Mouse (Mus musculus): ENCODE measurements around the gene Rorc. TPM values are rescaled to one million over a fixed set of nuclear protein-coding genes. Genes with fewer than 3 reads are reported as not detected.
A peak's percentile ranks its signal among the peaks of the same experiment; 100 is the strongest.

Rorc gene
- total RNA-seq, 2 experiments from 2014 or later = 99.4 to 107 TPM

DNA sequence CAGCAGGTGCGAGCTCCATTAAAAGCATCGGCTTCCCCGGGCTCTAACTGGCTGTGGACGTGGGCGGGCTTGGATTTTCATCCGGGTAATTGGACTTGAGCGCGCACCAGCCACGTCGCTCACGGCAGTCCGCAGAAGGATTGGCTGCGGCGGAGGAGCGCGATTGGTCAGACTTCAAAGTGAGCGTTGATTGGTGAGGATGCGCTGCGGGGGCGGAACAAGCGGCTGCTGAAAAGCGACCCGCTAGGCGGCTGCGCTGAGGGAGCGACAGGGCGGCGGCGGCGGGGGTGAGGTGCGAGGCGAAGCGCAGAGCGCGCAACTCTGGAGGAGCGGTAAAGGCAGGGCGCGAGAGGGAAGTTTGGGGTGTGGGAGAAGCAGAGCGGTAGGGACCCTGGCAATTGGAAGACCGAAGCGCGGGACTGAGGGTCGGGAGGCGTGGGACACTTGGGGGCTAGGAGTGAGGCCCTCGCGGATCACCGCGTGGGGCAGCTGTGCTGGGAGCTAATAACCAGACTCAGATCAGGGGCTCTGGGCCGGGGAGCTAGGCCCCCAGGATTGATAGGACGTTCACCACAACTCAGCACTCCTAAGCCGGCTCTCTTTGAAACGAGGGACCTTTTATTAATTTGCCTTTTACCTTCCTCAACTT lies 40.6 kb downstream of the Rorc start, which contains the start of gene Tdrkh:
Gene Tdrkh (plus strand): TSS at position 243 of the 649 bp plus-strand sequence.
- DNase-seq (ENCODE audit: low spot score) = peak; percentile 95

- DNase-seq (ENCODE audit: low spot score) = no peak
Measured at GRCm38 (mm10) chr3:94430980-94431379, 58.4 kb downstream of the Rorc start.

- no peak for DNase-seq (ENCODE audit: low spot score)
Measured at GRCm38 (mm10) chr3:94434305-94434704, 61.7 kb downstream of the Rorc start.

GRCm38 (mm10) chr3:94436420-94436819 lies 63.8 kb downstream of the Rorc start:
- DNase-seq (ENCODE audit: low spot score) = no peak

GRCm38 (mm10) chr3:94441182-94441581 lies 68.6 kb downstream of the Rorc start:
- no peak for DNase-seq (ENCODE audit: low spot score)

- peak; percentile 93 for DNase-seq (ENCODE audit: low spot score)
Measured at GRCm38 (mm10) chr3:94442951-94443596, 70.5 kb downstream of the Rorc start, which contains the start of gene Mrpl9. Gene Mrpl9, plus strand, starts transcription at chr3:94443318.

DNA sequence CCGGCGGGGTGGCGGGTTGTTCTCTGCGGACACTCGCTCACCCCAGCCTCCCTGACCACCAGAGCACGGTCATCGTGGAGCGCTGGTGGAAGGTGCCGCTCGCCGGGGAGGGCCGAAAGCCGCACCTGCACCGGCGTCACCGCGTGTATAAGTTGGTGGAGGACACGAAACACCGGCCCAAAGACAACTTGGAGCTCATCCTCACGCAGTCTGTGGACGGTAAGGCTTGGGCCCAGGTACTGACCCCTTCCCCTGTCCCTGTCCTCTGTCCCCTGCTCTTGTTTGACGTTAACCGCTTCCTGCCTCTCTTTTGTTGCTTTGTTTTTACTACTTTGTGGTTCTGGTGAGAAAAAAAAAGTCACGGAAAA lies 71.0 kb downstream of the Rorc start, which contains the start of gene Oaz3:
Gene Oaz3 (minus strand): TSS at position 319 of the 368 bp plus-strand sequence.
- DNase-seq (ENCODE audit: low spot score) = no peak

Other genes with a start within 250 kb of the Rorc start
- gene Gm10696, start 194.6 kb upstream of the Rorc start, total RNA-seq (2021) = not detected
- gene Gm5286, start 176.1 kb upstream of the Rorc start, total RNA-seq (2021) = not detected
- gene Gm4778, start 108.8 kb upstream of the Rorc start, total RNA-seq (2021) = not detected
- gene Them4, start 62.7 kb upstream of the Rorc start, total RNA-seq (2021) = 1 to 10 TPM; 6.7 TPM
- gene Them5, start 30.7 kb upstream of the Rorc start, total RNA-seq (2021) = not detected
- gene C2cd4d, start 10.4 kb upstream of the Rorc start, total RNA-seq (2021) = not detected
- gene Lingo4, start 25.7 kb downstream of the Rorc start, total RNA-seq (2021) = under 1 TPM; 0.25 to 0.28 TPM
- gene Tdrkh, start 40.5 kb downstream of the Rorc start, total RNA-seq (2021) = 1 to 10 TPM; 5.2 to 7.0 TPM
- 10 to 100 TPM; 30.0 to 33.8 TPM for gene Mrpl9, start 70.5 kb downstream of the Rorc start, total RNA-seq (2021)
- gene Oaz3, start 71.1 kb downstream of the Rorc start, total RNA-seq (2021) = not detected
- not detected for gene Celf3, start 105.5 kb downstream of the Rorc start, total RNA-seq (2021)
- gene Riiad1, start 107.5 kb downstream of the Rorc start, total RNA-seq (2021) = 10 to 100 TPM; 12.9 to 13.0 TPM
- gene Snx27, start 209.9 kb downstream of the Rorc start, total RNA-seq (2021) = 10 to 100 TPM; 32.5 to 38.7 TPM